Mouse (Mus musculus) spleen, postnatal 14 days (tissue): ENCODE measurements around the gene 1700024G13Rik.

Experiments used
- DNase-seq, 2 experiments: peaks; one replicate each; pipeline ENCODE4 v3.0.0; 2021 to 2022; ENCODE audit warnings: low spot score in 2 of 2

1700024G13Rik gene

DNA sequence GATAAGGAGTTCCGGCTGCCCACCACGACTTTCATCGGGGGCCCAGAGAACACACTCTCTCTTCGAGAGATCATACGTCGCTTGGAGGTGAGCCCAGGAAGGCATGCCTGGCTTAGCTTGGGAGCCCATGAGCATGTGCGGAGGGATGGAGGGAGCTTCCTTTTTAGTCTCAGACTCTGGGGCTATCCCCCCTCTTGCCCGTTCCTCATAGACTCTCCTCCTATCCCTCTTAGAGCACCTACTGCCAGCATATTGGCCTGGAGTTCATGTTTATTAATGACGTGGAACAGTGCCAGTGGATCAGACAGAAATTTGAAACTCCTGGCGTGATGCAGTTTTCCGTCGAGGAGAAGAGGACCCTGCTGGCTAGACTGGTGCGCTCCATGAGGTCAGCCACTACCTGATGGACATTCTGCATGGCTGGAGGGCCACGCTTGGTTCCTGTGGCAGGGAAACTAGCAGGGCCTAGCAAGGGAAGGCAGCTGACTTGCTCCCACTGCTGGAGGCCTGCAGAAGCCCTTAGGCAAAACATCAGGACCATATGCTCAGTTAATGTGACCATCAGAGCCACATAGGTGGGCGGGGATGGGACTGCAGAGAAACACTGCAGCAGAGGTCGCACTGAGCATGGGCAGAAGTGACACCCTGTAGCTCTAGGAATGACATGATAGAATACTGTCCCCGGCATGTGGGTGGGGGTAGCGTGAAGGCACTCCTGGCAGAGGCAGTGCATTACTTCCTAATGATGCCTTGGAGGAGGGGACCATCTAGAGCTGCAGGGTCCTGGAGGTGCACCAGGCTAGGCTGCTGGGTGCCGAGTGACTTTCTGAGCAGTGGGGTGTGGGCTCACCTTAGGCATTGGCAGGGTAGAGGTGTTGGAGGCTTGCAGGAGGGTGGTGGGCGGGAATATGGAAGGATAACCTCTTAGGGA is 55.4 kb downstream of the 1700024G13Rik start:
- no peak for DNase-seq

DNA sequence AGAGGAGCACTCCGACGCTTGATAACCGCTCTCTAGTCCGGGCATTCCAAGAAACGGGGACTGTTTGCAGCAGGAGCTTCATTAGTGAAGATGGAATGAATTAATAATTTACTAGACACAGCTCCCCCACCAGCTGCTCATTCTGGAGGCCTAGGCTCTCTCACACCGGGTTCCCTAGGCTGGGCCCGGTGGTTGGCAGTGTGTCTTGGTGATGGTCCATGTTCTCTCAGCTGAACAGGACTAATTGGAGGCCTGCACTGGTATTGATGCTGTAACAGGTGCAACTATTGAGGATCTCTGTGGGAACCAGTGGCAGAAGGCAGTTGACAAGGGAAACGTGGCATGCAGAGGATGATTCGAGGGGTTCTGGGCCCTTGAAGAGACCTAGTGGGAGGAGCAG is 60.8 kb downstream of the 1700024G13Rik start:
- no peak for DNase-seq
